Mouse (Mus musculus) adrenal gland (tissue): ENCODE measurements around the gene Ergic3.

Experiments
- intact Hi-C: fragments of 180-260 bp; cut with DNase I; formaldehyde crosslinking; loops from one replicate; pipeline ENCODE4 v1.15.1; 2025
- long read RNA-seq, 2 experiments: library from polyadenylated mRNA; unstranded; transcript quantifications; one replicate each; pipeline ENCODE4 v2.0.0; 2020; ENCODE audit warnings: borderline replicate concordance in 1 of 2; ENCODE audit not compliant: insufficient replicate concordance in 1 of 2

The Ergic3 gene
- long read RNA-seq, experiment 1, transcript Ergic3-201 (13 exons, 1,377 nt) = major isoform, 337 of 363 reads
- long read RNA-seq, experiment 1, partial matches to known transcripts = 6 of 363 reads
- long read RNA-seq, experiment 1, other reads (novel, unspliced or antisense) = 19 of 363 reads
- long read RNA-seq, experiment 2, transcript Ergic3-201 (13 exons, 1,377 nt) = major isoform, 440 of 489 reads
- long read RNA-seq, experiment 2, partial matches to known transcripts = 17 of 489 reads
- long read RNA-seq, experiment 2, other reads (novel, unspliced or antisense) = 32 of 489 reads

DNA sequence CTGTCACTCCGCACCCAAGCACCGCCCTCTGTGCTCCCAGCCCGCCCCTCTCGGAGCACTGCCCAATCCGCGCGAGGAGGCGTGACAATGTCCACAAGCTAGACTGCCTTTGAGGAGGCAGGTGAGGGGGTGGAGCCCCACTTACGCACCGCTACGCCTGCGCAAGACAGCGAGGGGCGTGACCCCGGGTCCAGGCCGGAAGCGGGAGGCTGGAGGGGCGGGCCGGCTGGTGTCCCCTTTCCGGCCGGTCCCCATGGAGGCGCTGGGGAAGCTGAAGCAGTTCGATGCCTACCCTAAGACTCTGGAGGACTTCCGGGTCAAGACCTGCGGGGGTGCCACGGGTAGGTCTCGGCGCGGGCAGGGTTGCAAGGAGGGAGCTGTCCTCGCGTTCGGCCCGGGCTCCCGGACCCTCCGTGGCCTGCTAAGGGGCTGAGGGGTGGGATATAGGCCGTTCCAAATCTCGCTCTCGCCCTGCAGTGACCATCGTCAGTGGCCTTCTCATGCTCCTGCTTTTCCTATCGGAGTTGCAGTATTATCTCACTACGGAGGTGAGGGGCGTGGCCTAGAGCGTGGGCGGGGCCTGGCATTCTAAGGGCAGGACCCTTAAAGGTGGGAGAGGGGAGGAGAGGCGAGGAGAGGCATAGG is at the start of gene Ergic3, which contains the start of gene 6430550D23Rik:
TSS of gene Ergic3 (plus strand) at position 158 of the 645 bp plus-strand sequence.
TSS of gene 6430550D23Rik (minus strand) at position 90 of the 645 bp plus-strand sequence.
- intact Hi-C loops = no loop called here

DNA sequence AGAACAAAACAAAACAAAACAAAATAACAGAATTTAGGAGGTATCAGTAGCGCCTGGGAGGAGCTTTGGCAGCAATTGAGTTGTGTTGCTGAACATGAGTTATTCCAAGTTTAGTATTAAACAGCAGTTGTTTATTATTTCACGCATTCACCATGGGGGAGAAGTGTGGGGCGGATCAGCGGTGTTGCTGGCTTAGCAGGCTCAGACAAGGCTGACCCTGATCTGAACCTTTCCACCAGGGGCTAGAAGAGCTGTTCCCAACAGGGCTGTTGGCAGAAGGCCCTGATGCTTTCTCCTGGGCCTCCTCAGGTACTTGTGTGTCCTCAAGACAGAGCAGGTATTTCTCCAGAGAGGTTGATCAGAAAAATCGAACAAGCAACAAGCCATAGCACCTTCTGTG is 47.9 kb upstream of the Ergic3 start:
- intact Hi-C loops = loop anchor here (10.0 kb wide), 1 partner anchor 315 kb away; no protein-coding TSS in a partner anchor

DNA sequence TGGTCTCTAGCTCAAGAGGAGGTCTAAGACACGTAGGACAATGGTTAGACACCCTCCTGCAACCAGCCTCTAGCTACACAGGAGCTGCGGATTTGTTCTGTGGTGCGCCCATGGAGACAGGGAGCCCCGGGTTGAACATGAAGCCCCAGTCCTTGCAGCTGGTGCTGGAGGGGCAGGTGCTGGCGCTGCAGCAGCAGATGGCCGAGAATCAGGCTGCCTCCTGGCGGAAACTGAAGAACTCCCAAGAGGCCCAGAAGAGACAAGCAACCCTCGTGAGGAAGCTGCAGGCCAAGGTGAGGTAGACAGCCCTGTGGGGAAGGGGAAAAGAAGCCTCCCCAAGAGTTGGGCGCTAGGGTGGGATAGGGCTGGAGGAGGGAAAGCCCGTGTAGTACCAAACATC is 46.0 kb upstream of the Ergic3 start:
- intact Hi-C loops = loop anchor here (10.0 kb wide), 1 partner anchor 313 kb away; no protein-coding TSS in a partner anchor

DNA sequence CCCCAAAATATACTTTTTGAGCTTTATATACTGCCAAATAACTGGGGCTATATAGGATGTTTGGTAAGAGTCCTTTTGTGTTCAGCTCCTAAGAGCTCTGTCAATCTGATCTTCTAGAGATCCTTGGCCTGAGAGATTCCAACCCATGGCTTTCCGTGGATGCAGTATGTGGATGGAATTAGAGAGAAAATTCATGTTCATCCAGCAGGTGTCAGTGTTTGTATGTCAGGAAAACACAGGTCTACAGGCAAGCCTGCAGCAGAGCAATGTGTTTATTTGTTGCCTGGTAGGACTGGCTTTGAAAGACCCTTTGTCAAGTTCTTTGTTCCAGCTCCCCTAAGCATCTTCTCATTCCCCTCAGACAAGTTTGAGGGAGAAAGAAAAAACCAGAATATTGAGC is 44.9 kb upstream of the Ergic3 start:
- intact Hi-C loops = loop anchor here (10.0 kb wide), 1 partner anchor 312 kb away; no protein-coding TSS in a partner anchor

DNA sequence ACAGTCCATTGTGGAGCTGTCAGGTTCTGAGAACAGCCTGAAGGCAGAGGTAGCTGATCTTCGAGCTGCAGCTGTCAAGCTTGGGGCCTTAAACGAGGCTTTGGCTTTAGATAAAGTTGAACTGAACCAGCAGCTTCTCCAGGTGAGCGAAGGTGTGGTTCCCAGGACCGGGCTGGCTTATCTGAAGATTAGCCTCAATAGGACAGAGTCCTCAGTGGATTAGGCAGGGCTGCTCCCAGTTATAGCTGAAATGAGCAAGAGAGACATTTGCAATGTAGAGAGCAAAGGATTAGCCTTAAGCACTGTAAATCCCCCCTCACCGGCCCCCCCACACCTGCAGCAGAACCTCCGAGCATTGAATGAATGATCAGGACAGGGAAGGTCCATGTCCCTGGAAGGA is 34.5 kb upstream of the Ergic3 start:
- intact Hi-C loops = no loop called here

DNA sequence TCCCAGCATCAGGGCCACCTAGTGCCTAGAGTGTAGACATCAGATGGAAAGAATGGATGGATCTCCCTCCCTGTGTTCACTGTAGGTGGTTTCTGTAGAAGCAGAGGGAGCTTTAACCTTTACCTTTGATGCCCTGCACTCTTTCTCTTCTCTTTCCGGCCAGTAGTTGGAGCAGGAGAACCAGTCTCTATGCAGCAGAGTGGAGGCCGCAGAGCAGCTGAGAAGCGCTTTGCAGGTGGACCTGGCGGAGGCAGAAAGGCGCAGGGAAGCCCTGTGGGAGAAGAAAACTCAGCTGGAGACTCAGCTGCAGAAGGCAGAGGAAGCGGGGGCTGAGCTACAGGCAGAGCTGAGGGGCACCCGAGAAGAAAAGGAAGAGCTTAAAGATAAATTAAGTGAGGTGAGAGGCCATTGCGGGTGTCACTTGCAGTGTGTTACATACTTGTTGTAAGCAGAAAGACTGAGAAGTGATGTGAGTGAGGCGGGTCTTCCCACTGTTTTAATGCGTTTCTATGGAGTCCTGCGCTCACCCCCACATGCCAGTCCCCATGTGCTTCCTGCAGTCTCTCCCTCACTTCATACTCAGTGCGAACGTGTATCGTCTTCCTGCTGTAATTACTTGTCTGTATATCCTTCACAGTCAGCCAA is 33.6 kb upstream of the Ergic3 start:
- intact Hi-C loops = no loop called here

DNA sequence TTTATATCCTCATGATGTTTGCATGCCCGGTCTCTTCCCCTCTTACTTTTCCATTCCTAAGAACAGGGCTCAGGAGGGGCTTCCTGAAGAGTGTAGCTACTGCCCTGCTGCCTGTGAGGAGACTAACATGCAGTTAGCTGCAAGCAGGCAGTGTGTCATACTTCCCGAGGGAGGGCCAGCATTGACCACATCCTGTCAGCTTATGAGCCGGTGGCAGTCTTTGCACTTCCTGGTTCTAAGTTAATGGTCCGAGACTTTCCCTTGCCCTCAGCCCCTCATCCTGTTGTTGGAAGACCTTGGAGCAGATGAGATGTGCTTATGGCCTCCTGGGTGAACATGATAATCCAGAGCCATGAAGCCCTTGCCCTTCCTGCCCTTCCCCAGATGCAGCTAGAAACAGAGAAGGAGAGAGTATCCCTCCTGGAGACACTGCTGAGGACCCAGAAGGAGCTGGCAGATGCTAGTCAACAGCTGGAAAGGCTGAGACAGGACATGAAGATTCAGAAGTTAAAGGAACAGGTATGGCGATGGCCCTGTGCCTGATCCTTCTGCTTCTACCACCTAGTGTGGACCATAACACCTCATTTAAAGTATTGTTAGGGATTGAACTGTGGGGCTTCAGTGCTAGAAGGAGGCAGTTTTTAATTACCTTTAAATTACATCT is 28.4 kb upstream of the Ergic3 start:
- intact Hi-C loops = no loop called here

DNA sequence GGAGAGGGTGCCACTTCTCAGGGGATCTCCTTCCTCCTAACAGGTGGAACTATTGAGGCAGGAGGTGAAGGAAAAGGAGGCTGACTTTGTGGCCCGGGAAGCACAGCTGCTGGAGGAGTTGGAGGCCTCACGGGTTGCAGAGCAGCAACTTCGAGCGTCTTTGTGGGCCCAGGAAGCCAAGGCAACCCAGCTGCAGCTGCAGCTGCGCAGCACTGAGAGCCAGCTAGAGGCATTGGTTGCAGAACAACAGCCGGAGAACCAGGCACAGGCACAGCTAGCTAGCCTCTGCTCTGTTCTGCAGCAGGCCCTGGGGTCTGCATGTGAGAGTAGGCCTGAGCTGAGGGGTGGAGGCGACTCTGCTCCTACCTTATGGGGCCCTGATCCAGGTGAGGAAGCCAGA is 22.1 kb upstream of the Ergic3 start:
- intact Hi-C loops = no loop called here

DNA sequence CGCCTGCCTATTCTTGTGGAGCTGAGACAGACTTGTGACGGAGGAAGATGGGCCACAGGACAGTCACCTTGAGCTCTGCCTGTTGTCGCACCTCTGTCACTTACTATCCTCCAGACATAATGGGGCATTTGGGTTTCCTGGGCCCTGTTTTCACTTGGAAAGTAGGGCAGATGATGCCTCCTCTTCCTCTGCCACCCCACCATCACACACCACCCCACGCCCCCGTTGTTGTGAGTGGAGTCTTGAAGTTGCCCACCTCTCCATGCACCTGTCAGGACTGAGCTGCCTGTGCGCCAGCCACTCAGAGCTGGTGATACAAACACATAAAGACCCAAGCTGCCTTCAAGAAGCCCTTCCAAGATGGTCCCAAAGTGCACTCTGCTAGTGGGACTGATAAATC is 20.7 kb upstream of the Ergic3 start:
- intact Hi-C loops = no loop called here

DNA sequence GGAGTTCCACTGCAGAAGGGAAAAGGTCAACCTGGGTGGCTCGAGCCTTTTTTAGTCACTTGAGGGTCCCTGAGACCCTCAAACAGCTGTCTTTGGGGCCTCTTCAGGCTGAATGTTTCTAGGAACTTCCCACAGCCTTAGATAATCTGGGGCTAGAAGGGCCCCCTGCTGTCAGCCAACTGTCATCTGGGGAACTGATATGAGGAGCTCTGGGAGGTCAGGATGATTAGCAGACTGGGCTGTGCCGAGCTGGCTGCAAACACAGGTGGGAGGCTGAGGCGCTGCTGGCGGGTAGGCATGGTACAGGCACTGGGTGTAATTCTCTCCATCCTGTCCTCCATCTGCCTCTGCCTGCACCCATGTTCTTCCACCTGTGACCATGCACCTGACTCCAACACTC is 18.8 kb upstream of the Ergic3 start:
- intact Hi-C loops = no loop called here

DNA sequence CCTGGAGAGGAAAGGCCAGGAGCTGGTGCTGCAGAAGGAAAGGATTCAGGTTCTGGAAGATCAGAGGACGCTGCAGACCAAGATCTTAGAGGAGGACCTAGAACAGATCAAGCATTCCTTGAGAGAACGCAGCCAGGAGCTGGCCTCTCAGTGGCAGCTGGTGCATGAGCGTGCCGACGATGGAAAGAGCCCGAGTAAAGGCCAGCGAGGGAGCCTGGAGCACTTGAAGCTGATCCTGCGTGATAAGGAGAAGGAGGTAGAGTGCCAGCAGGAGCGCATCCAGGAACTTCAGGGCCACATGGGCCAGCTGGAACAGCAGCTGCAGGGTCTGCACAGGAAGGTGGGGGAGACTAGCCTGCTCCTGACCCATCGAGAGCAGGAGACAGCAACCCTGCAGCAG is 16.7 kb upstream of the Ergic3 start:
- intact Hi-C loops = no loop called here

DNA sequence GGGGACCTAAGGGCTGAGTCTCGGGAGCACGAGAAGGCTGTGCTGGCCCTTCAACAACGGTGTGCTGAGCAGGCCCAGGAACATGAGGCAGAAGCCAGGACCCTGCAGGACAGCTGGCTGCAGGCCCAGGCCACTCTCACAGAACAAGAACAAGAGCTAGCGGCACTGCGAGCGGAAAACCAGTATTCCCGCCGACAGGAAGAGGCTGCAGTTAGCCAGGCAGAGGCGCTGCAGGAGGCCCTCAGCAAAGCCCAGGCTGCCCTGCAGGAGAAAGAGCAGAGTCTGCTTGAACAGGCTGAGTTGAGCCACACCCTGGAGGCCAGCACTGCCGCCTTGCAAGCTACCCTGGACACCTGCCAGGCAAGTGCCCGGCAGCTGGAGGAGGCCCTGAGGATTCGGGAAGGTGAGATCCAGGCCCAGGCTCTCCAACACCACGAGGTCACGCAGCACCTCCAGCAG is 16.0 kb upstream of the Ergic3 start:
- intact Hi-C loops = no loop called here

DNA sequence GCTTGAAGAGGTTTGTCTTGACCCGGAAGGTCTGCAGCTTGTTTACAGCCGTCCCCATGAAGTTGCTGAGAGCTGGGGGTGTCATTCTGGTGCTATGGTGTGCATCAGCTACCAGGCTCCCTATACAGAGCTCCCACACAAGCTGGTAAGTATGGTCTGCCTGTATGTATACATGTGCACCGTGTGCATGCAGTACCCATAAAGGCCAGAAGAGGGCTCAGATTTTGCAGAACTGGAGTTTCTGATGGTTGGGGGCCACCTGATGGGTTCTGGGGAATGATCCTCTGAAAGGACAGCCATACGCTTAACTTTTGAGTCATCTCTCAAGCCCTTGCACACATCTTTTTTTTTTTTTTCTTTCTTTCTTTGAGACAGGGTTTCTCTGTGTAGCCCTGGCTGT is 2.5 kb upstream of the Ergic3 start:
- intact Hi-C loops = no loop called here

DNA sequence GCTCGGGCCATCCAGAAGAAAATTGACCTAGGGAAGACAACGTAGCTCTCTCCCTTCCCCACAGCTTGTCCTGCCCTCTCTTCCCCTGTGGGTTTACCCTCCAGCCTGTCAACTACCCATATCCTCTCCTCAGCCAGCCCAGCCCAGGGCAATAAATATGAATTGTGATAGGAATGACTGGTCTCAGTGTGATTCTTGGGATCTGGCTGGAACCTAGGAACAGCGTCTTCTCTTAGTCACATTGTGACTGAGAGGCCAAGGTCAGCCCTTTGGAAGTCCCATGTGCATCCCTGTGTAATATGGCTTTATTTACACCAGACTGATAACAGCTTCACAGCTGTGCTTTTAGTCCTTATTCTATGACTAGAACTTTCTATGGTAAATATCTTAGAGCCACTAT is 10.3 kb downstream of the Ergic3 start:
- intact Hi-C loops = no loop called here

DNA sequence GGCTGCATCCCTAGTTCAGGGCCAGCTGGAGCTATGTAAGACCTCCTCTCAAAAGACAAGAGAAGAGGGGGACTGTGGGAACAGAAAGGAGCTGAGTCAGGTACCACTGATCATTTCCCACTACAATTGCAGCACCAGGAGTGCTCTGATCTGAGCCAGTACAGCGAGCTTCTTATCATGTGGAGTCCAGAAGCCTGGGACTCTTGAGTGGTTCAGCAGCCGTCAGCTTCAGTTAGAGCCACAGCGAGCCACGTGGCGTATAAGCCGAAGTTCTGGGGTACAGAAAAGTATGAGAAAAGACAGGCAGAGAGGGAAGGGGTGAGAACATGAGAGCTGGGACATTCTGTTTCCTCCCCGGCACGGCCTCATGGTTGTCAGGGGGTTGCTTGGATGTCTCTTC is 13.4 kb downstream of the Ergic3 start:
- intact Hi-C loops = no loop called here

DNA sequence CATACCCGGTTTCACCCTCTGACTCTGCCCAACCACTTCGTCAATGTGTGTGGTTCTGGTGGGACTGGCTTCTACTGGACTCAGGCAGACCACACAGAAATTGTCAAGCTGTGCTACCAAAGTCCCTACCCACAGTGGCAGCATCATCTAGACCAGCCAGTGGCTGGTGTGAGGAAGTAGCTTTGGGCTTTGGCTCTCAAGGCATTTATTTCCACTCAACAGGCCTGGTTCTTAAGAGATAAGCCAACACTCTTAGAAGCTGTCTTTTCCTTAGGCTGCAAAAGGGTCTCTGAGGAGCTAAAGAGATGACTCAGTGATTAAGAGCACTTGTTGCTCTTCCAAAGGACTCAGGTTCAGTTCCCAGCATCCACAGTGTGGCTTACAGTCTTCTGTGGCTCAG is 13.9 kb downstream of the Ergic3 start:
- intact Hi-C loops = no loop called here

DNA sequence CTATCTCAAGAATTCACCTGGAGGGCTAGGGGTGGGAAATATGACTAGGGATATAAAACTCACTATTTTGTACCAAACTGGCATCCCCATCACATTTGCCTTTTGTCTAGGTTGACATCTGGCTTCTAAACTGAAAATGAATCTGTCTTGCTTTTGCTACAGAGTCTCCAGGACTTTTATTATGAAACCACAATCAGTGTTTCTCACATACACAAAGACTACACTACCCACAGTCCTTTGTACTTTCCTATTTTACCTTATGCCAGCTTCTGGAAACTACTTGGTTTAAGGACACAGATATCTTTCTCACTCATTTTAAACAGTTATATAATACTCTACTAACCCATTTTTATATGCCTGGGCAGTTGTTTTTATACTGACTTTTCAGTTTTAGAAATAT is 17.6 kb downstream of the Ergic3 start:
- intact Hi-C loops = no loop called here

DNA sequence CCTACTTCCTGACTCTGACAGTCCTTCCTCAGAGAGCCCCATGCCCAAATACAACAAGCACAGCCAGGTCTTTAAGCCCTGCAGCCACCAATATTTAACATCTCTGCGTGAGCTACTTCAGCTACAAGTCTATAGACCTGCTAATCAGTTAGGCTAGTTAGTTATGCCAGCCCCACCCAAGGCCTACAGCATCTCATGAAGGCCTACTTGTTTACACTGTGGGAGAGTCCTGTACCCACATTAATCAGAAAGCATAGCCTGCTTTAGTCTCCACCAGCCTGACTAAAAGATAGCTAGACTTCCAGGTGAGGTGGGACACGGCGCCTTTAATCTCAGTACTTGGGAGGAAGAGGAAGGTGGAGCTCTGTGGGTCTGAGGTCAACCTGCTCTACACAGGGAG is 31.5 kb downstream of the Ergic3 start:
- intact Hi-C loops = no loop called here

DNA sequence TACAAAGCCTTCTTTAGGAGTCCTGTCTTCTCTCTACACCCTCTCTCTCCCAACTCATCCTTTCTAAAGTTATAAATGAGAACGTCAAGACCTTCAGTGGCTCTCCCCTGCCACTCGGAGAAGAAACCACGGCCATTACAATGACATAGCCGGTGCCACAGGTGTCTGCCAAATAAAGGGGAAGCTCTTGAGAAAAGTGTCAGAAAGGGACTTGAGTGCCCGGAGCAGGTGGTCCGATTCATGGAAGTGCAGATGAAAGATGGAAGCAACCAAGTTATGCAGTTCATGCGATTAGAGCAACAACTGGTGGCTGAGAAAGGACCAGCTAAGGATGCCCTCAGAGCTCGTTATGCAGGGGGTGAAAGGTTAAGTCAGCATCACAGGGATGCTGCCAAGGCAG is 35.1 kb downstream of the Ergic3 start:
- intact Hi-C loops = no loop called here

DNA sequence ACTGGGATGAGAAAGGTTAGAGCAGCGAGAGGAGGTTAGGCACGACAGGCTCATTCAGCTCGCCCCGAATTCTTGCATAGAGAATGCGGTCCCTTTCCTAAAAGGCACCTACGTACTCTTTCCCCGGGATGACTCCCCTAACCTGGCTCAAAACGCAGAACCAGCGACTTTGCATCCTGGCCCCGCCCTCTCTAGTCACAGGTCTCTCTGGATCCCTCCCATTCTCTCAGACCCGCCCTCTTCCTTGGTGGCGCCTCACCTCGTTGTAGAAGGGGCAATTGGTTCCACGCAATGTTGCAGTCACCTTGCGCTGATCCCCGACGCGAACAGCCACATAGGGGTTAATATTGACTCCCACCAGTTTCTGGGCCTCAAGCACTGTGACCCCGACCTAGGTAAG is 40.1 kb downstream of the Ergic3 start:
- intact Hi-C loops = no loop called here

DNA sequence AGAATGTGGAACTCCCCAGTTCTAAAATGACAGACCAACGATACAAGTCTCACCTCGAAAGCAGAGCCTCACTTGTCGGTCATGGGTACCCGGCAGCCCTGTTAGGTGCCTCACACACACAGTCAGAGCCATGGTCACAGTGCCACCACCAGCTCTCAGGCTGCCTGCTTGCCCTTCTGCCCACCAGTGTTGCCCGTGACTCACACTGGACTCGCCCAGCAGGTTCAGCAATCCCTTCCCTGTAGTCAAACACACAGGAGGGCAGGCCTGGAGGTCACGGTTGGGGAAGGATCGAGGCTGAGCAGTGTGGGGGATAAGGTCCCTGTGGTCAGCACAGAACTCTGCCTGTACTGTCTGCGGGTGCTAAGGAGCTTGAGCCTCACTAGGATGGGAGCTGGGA is 45.0 kb downstream of the Ergic3 start, which contains the start of gene Fer1l4:
TSS of gene Fer1l4 (minus strand) at position 132 of the 400 bp plus-strand sequence.
- intact Hi-C loops = no loop called here
